Mouse (Mus musculus): ENCODE measurements around the gene Defb28. TPM values are rescaled to one million over a fixed set of nuclear protein-coding genes. Genes with fewer than 3 reads are reported as not detected.

Defb28 gene
- polyA plus RNA-seq, 1 experiment from 2014 or later: not detected

DNA sequence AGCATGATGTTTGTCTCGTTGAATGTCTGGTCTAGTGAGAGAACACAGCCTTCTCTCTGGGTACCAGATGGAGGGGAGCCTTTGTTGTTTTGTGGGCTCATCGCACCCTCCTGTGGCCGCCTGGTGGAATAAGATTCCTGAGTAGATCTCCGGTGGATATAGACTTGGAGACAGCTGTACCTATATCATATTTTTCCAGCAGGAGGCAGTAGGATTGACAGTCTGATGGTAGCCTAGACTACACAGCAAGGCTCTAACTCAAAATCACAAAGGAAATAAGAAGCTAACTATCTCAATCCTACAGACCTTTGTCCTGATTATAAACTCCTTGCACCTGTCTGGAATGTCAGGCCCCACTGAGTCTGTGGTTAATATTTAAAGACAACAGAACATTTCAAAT, 26.6 kb downstream of the Defb28 start:
- no peaks in the 10 kb centered on the region for H3K9me3 ChIP-seq (ENCODE audit: control insufficient read depth, low read length)
- no peak overlapping the region for H3K4me2 ChIP-seq (ENCODE audit: low read depth, low read length)
- H3K4me3 ChIP-seq (ENCODE audit: low read length): no peak overlapping the region
- H3K27ac ChIP-seq (ENCODE audit: low read length): no peak overlapping the region
- H3K9ac ChIP-seq (ENCODE audit: low read depth, low read length): no peak overlapping the region
- WGBS: 15% methylated on average over 4 of the region's 4 CpGs
- H3K27me3 ChIP-seq (replicated peaks; ENCODE audit: control insufficient read depth, insufficient read depth, low read length): no peaks in the 10 kb centered on the region
- H3K36me3 ChIP-seq (ENCODE audit: control insufficient read depth, insufficient read depth, low read length): no peaks in the 10 kb centered on the region
- H3K4me1 ChIP-seq (ENCODE audit: control insufficient read depth, insufficient read depth, low read length): no peaks in the 10 kb centered on the region
- peak; percentile 94 for ATAC-seq

- WGBS: 59% methylated on average over 5 of the region's 5 CpGs
- Histone ChIP-seq H3K9me3 (ENCODE audit: control insufficient read depth, low read length) (no peaks in the 10 kb centered on the region), H3K4me2 (ENCODE audit: low read depth, low read length) (no peak overlapping the region), H3K9ac (ENCODE audit: low read depth, low read length) (no peak overlapping the region), H3K4me3 (ENCODE audit: low read length) (no peak overlapping the region), H3K27ac (ENCODE audit: low read length) (no peak overlapping the region), H3K36me3 (ENCODE audit: control insufficient read depth, insufficient read depth, low read length) (no peaks in the 10 kb centered on the region), H3K27me3 (replicated peaks; ENCODE audit: control insufficient read depth, insufficient read depth, low read length) (no peaks in the 10 kb centered on the region), H3K4me1 (ENCODE audit: control insufficient read depth, insufficient read depth, low read length) (no peaks in the 10 kb centered on the region)
- ATAC-seq: no peak
These were observed 30.1 kb downstream of the Defb28 start for GRCm38 (mm10) chr2:152548124-152548523.

DNA sequence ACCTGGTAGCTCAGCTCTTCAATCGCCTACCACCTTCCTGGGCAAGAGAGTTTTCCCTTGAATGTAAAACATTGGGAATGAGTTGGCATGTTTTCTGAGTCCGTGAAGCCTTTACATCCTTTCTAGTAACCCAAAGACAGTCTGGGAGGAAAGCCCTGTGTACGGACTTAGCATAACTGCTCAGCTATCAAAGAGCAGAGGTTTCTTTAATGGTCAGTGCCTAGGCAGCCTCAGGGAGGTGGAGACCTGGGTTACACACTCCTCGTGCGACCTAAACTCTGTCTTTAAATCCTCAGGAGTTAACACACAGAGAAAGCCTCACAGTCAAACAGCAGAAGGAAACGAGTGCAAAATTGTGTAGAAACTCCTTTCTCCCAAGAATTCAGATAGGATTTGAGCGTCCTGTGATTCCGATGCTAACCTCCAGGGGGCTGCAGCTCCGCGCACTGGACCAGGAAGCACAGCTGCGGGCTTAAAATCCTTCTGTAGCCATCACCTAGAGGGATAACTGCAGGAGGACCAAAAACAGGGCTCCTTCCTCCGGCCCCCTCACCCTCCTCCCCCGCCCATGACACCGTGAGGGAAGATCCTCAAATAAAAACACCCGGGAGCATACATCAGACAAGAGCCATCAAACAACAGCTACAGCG, 35.8 kb downstream of the Defb28 start:
- Histone ChIP-seq H3K4me1 (ENCODE audit: control insufficient read depth, insufficient read depth, low read length) (no peaks in the 10 kb centered on the region), H3K27ac (ENCODE audit: low read length) (no peak overlapping the region), H3K9me3 (ENCODE audit: control insufficient read depth, low read length) (no peaks in the 10 kb centered on the region), H3K4me2 (ENCODE audit: low read depth, low read length) (peak overlapping the region; percentile 1; the same call in 1 of the 2 replicates), H3K9ac (ENCODE audit: low read depth, low read length) (no peak overlapping the region), H3K4me3 (ENCODE audit: low read length) (no peak overlapping the region), H3K27me3 (replicated peaks; ENCODE audit: control insufficient read depth, insufficient read depth, low read length) (no peaks in the 10 kb centered on the region), H3K36me3 (ENCODE audit: control insufficient read depth, insufficient read depth, low read length) (no peaks in the 10 kb centered on the region)
- 10% methylated on average over 16 of the region's 16 CpGs for WGBS
- ATAC-seq: 0 out of 2 replicates have a peak, but pooled peaks have one; percentile 48

- H3K27me3 ChIP-seq (replicated peaks; ENCODE audit: control insufficient read depth, insufficient read depth, low read length): no peaks in the 10 kb centered on the region
- no peak overlapping the region for H3K4me2 ChIP-seq (ENCODE audit: low read depth, low read length)
- no peaks in the 10 kb centered on the region for H3K4me1 ChIP-seq (ENCODE audit: control insufficient read depth, insufficient read depth, low read length)
- no peaks in the 10 kb centered on the region for H3K36me3 ChIP-seq (ENCODE audit: control insufficient read depth, insufficient read depth, low read length)
- no peak for ATAC-seq
- H3K9me3 ChIP-seq (ENCODE audit: control insufficient read depth, low read length): no peaks in the 10 kb centered on the region
- H3K27ac ChIP-seq (ENCODE audit: low read length): no peak overlapping the region
- 87% methylated on average over 7 of the region's 7 CpGs for WGBS
- no peak overlapping the region for H3K9ac ChIP-seq (ENCODE audit: low read depth, low read length)
- no peak overlapping the region for H3K4me3 ChIP-seq (ENCODE audit: low read length)
These were observed 38.6 kb downstream of the Defb28 start for GRCm38 (mm10) chr2:152556655-152557054.

DNA sequence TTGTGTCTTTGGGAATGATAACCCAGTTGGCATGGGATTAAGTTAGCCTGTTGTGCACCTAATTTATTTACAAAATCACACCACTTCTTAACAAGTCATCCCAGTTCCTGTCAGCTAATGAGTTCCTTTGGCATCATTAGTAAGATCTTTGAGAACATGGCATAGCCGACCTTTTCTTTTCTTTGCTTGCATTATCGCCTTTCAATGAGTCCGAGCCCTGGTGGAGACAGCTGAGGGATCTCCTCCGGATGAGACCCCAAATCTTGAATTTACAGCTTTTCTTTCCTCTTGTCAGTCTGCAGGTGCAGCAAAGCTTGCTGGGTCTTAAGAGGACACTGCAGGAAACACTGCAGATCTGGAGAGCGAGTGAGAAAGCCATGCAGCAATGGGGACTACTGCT, 51.0 kb downstream of the Defb28 start, which contains the start of gene Gm17416:
Gene Gm17416 (plus strand): TSS at position 301 of the 400 bp plus-strand sequence.
- H3K27ac ChIP-seq (ENCODE audit: low read length): no peak within 1 kb of the TSS
- WGBS: 88% methylated on average over 5 of the region's 5 CpGs

GRCm38 (mm10) chr2:152569881-152570280, 51.8 kb downstream of the Defb28 start:
- ATAC-seq: no peak
- no peaks in the 10 kb centered on the region for H3K36me3 ChIP-seq (ENCODE audit: control insufficient read depth, insufficient read depth, low read length)
- no peaks in the 10 kb centered on the region for H3K4me1 ChIP-seq (ENCODE audit: control insufficient read depth, insufficient read depth, low read length)
- H3K27ac ChIP-seq (ENCODE audit: low read length): no peak overlapping the region
- no peaks in the 10 kb centered on the region for H3K9me3 ChIP-seq (ENCODE audit: control insufficient read depth, low read length)
- H3K4me3 ChIP-seq (ENCODE audit: low read length): no peak overlapping the region
- no peaks in the 10 kb centered on the region; the same call in 1 of the 2 replicates for H3K27me3 ChIP-seq (replicated peaks; ENCODE audit: control insufficient read depth, insufficient read depth, low read length)
- no peak overlapping the region for H3K9ac ChIP-seq (ENCODE audit: low read depth, low read length)
- H3K4me2 ChIP-seq (ENCODE audit: low read depth, low read length): no peak overlapping the region
- 72% methylated on average over 4 of the region's 4 CpGs for WGBS

More for the DNA sequence above, 51.0 kb downstream of the Defb28 start, which contains the start of gene Gm17416:
- H3K9me3 ChIP-seq (ENCODE audit: control insufficient read depth, low read length): no peaks in the 10 kb centered on the region
- no peaks in the 10 kb centered on the region for H3K4me1 ChIP-seq (ENCODE audit: control insufficient read depth, insufficient read depth, low read length)
- no peak for ATAC-seq
- no peak within 1 kb of the TSS for H3K9ac ChIP-seq (ENCODE audit: low read depth, low read length)
- H3K36me3 ChIP-seq (ENCODE audit: control insufficient read depth, insufficient read depth, low read length): no peaks in the 10 kb centered on the region
- H3K27me3 ChIP-seq (replicated peaks; ENCODE audit: control insufficient read depth, insufficient read depth, low read length): no peaks in the 10 kb centered on the region; the same call in 1 of the 2 replicates
- H3K4me3 ChIP-seq (ENCODE audit: low read length): no peak within 1 kb of the TSS
- H3K4me2 ChIP-seq (ENCODE audit: low read depth, low read length): no peak within 1 kb of the TSS

GRCm38 (mm10) chr2:152570313-152570712, 52.3 kb downstream of the Defb28 start:
- no peaks in the 10 kb centered on the region; the same call in 1 of the 2 replicates for H3K27me3 ChIP-seq (replicated peaks; ENCODE audit: control insufficient read depth, insufficient read depth, low read length)
- H3K27ac ChIP-seq (ENCODE audit: low read length): no peak overlapping the region
- no peaks in the 10 kb centered on the region for H3K36me3 ChIP-seq (ENCODE audit: control insufficient read depth, insufficient read depth, low read length)
- H3K4me3 ChIP-seq (ENCODE audit: low read length): no peak overlapping the region
- no peaks in the 10 kb centered on the region for H3K4me1 ChIP-seq (ENCODE audit: control insufficient read depth, insufficient read depth, low read length)
- H3K9ac ChIP-seq (ENCODE audit: low read depth, low read length): no peak overlapping the region
- no peak for ATAC-seq
- WGBS: 54% methylated on average over 6 of the region's 6 CpGs
- no peaks in the 10 kb centered on the region for H3K9me3 ChIP-seq (ENCODE audit: control insufficient read depth, low read length)
- H3K4me2 ChIP-seq (ENCODE audit: low read depth, low read length): no peak overlapping the region

Other genes with a start within 250 kb of the Defb28 start
- 35.8 and 37.7 TPM in 2 replicates for gene Tbc1d20, start 224.4 kb upstream of the Defb28 start, polyA plus RNA-seq (2015; fragmentation: Nextera tagmentation; extraction: Ambion mirVana)
- gene Rbck1, start 185.6 kb upstream of the Defb28 start, polyA plus RNA-seq (2015; fragmentation: Nextera tagmentation; extraction: Ambion mirVana): 82.5 and 83.2 TPM in 2 replicates
- 4.4 and 7.1 TPM in 2 replicates for gene Trib3, start 174.2 kb upstream of the Defb28 start, polyA plus RNA-seq (2015; fragmentation: Nextera tagmentation; extraction: Ambion mirVana)
- gene Nrsn2, start 141.6 kb upstream of the Defb28 start, polyA plus RNA-seq (2015; fragmentation: Nextera tagmentation; extraction: Ambion mirVana): 2.5 and 2.7 TPM in 2 replicates
- 3.5 and 3.6 TPM in 2 replicates for gene Sox12, start 120.2 kb upstream of the Defb28 start, polyA plus RNA-seq (2015; fragmentation: Nextera tagmentation; extraction: Ambion mirVana)
- 20.7 and 21.2 TPM in 2 replicates for gene Zcchc3, start 103.2 kb upstream of the Defb28 start, polyA plus RNA-seq (2015; fragmentation: Nextera tagmentation; extraction: Ambion mirVana)
- gene 6820408C15Rik, start 102.7 kb upstream of the Defb28 start, polyA plus RNA-seq (2015; fragmentation: Nextera tagmentation; extraction: Ambion mirVana): 0.54 and 0.79 TPM in 2 replicates
- gene Defb23, start 53.6 kb upstream of the Defb28 start, polyA plus RNA-seq (2015; fragmentation: Nextera tagmentation; extraction: Ambion mirVana): not detected in 2 replicates
- gene Defb20, start 41.2 kb upstream of the Defb28 start, polyA plus RNA-seq (2015; fragmentation: Nextera tagmentation; extraction: Ambion mirVana): not detected in 2 replicates
- gene Defb22, start 28.1 kb upstream of the Defb28 start, polyA plus RNA-seq (2015; fragmentation: Nextera tagmentation; extraction: Ambion mirVana): not detected in 2 replicates
- gene Defb26, start 6.6 kb upstream of the Defb28 start, polyA plus RNA-seq (2015; fragmentation: Nextera tagmentation; extraction: Ambion mirVana): not detected in 2 replicates
- gene Defb29, start 21.8 kb downstream of the Defb28 start, polyA plus RNA-seq (2015; fragmentation: Nextera tagmentation; extraction: Ambion mirVana): not detected in 2 replicates
- not detected in 2 replicates for gene Gm17416, start 51.1 kb downstream of the Defb28 start, polyA plus RNA-seq (2015; fragmentation: Nextera tagmentation; extraction: Ambion mirVana)
- gene Defb21, start 54.5 kb downstream of the Defb28 start, polyA plus RNA-seq (2015; fragmentation: Nextera tagmentation; extraction: Ambion mirVana): not detected in 2 replicates
- gene Defb19, start 62.1 kb downstream of the Defb28 start, polyA plus RNA-seq (2015; fragmentation: Nextera tagmentation; extraction: Ambion mirVana): not detected in 2 replicates
- not detected in 2 replicates for gene Defb45, start 81.1 kb downstream of the Defb28 start, polyA plus RNA-seq (2015; fragmentation: Nextera tagmentation; extraction: Ambion mirVana)
- gene Defb36, start 86.1 kb downstream of the Defb28 start, polyA plus RNA-seq (2015; fragmentation: Nextera tagmentation; extraction: Ambion mirVana): not detected in 2 replicates
- gene Defb25, start 104.8 kb downstream of the Defb28 start, polyA plus RNA-seq (2015; fragmentation: Nextera tagmentation; extraction: Ambion mirVana): 0.61 and 1.5 TPM in 2 replicates
- gene Rem1, start 108.7 kb downstream of the Defb28 start, polyA plus RNA-seq (2015; fragmentation: Nextera tagmentation; extraction: Ambion mirVana): 9.4 and 10.2 TPM in 2 replicates
- 116 and 119 TPM in 2 replicates for gene H13, start 151.2 kb downstream of the Defb28 start, polyA plus RNA-seq (2015; fragmentation: Nextera tagmentation; extraction: Ambion mirVana)
- gene Mcts2, start 168.8 kb downstream of the Defb28 start, polyA plus RNA-seq (2015; fragmentation: Nextera tagmentation; extraction: Ambion mirVana): 18.9 and 25.1 TPM in 2 replicates
- 96.1 and 107 TPM in 2 replicates for gene Id1, start 218.0 kb downstream of the Defb28 start, polyA plus RNA-seq (2015; fragmentation: Nextera tagmentation; extraction: Ambion mirVana)
- 14.8 and 15.3 TPM in 2 replicates for gene Cox4i2, start 235.9 kb downstream of the Defb28 start, polyA plus RNA-seq (2015; fragmentation: Nextera tagmentation; extraction: Ambion mirVana)